Mouse (Mus musculus): ENCODE measurements around the gene Nhp2. TPM values are rescaled to one million over a fixed set of nuclear protein-coding genes. Genes with fewer than 3 reads are reported as not detected.

The Nhp2 gene
- polyA plus RNA-seq, 1 experiment from 2014 or later = 110 TPM

DNA sequence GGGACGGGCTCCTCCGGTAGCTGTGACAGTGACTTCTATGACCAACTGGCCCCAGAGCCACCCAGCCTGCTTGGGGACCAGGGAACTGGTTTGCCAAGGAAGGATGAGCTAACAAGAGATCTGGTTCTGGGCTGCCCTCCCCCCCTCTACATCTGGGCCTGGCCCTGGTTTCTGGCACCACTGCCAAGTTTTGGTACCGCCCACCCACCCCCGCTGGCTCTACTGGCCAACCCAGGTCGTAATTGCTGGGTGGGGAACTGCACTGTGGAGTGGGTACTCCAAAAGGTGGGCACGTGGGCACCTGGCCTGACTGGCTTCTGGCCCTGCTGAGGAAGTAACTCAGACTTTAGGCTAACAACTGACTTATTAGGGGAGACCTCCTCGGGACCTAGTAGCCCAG, 21.2 kb downstream of the Nhp2 start:
- H3K36me3 ChIP-seq = no peaks in the 10 kb centered on the region
- H3K9me3 ChIP-seq = no peaks in the 10 kb centered on the region
- H3K4me1 ChIP-seq (replicated peaks) = peaks cover 12% of the 10 kb centered on the region
- H3K27ac ChIP-seq = no peak overlapping the region
- H3K4me2 ChIP-seq (replicated peaks) = no peak overlapping the region
- 86% methylated on average over 7 of the region's 7 CpGs for WGBS
- ATAC-seq = no peak
- no peak overlapping the region for H3K4me3 ChIP-seq (replicated peaks)
- peaks cover 8% of the 10 kb centered on the region; the same call in 1 of the 2 replicates for H3K27me3 ChIP-seq
- H3K9ac ChIP-seq (replicated peaks) = no peak overlapping the region

DNA sequence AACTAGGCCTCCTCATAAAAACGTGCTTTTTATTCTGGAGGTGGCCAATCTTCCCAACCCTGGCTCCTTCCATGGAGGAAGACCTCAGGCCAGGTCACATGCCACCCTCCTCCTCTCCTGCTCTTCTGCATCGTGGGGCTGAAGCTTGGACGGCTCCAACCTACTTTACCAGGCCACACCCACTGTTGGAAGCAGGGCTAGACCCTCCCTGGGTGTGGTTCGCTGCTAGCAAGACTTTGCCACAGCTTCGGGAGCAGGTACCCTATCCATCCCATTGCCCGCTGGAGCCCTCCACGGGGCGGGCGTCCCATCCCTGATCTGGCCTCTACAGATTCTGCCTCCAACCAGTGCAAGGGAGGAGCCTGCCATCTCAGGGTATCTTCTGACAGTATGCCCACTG, 23.7 kb downstream of the Nhp2 start:
- no peak overlapping the region for H3K4me3 ChIP-seq (replicated peaks)
- H3K36me3 ChIP-seq = no peaks in the 10 kb centered on the region
- no peak for ATAC-seq
- no peak overlapping the region for H3K9ac ChIP-seq (replicated peaks)
- 84% methylated on average over 9 of the region's 9 CpGs for WGBS
- peaks cover 2% of the 10 kb centered on the region for H3K4me1 ChIP-seq (replicated peaks)
- H3K27me3 ChIP-seq = peaks cover 3% of the 10 kb centered on the region; the same call in 1 of the 2 replicates
- H3K9me3 ChIP-seq = no peaks in the 10 kb centered on the region
- H3K27ac ChIP-seq = no peak overlapping the region
- H3K4me2 ChIP-seq (replicated peaks) = no peak overlapping the region

DNA sequence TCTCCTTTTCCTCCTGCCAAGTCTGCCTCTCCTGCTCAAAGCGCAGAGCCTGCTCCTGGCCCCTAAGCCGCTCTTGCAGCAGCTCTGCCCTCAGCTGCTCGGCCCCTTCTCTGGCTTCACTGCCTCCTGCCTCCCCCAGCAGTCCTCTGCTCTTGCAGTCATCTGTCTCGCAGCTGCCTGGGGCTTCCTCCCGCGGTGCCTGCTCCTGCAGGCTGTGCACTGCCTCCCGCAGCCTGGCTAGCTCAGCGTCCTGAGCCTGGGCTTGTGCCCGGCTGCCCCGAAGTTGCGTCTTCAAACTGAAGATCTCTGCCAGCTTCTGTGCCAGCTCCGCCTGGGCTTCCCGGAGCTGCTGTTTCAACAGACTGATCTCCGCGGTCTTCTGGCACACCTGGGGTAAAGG, 24.2 kb downstream of the Nhp2 start:
- no peak overlapping the region for H3K4me2 ChIP-seq (replicated peaks)
- no peaks in the 10 kb centered on the region for H3K36me3 ChIP-seq
- H3K4me3 ChIP-seq (replicated peaks) = no peak overlapping the region
- H3K9ac ChIP-seq (replicated peaks) = no peak overlapping the region; the same call in 1 of the 2 replicates
- H3K4me1 ChIP-seq (replicated peaks) = peaks cover 7% of the 10 kb centered on the region
- H3K27me3 ChIP-seq = no peaks in the 10 kb centered on the region
- H3K27ac ChIP-seq = no peak overlapping the region
- ATAC-seq = no peak
- 60% methylated on average over 15 of the region's 15 CpGs for WGBS
- H3K9me3 ChIP-seq = no peaks in the 10 kb centered on the region

DNA sequence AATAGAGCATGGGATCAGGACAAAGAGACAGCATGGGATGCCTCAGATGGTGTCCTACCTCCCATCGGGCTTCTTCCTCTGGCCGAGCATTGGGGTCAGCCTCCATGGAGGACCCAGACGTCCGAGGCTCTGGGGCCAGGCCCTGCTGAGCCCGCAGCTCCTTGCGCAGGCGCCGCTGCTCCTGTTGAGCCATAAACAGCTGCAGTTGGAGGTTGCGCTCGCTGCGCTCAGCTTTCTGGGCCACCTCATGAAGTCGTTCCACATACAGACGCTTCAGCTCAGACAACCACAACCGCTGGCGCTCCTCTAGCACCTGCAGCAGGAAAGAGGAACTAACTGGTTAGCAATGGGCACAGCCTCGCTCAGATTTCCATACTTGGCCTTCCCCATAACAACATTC, 24.7 kb downstream of the Nhp2 start:
- Histone ChIP-seq H3K27ac (no peak overlapping the region), H3K36me3 (no peaks in the 10 kb centered on the region), H3K4me1 (replicated peaks) (peaks cover 11% of the 10 kb centered on the region), H3K4me3 (replicated peaks) (no peak overlapping the region), H3K9me3 (no peaks in the 10 kb centered on the region), H3K9ac (replicated peaks) (no peak overlapping the region; the same call in 1 of the 2 replicates), H3K4me2 (replicated peaks) (no peak overlapping the region), H3K27me3 (peaks cover 4% of the 10 kb centered on the region; the same call in 1 of the 2 replicates)
- no peak for ATAC-seq
- 74% methylated on average over 16 of the region's 16 CpGs for WGBS

DNA sequence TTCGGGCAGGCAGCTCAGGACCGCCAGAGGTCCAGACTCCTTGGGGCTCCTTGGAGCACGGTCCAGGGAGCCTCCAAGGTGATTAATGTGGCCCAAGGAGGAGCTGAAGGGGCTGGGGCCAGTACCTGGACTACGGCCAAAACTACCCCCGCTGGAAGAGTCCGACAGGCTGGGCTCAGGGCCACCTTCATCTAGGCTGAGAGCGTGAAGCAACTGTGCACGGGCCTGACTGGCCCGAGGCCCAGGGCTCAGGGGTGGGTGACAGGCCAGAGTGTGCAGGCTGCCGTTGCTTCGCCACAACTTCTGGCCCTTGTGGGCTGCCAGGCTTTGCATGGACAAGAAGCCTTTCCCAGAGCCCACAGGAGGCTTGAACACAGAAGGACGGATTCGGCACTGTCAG, 25.8 kb downstream of the Nhp2 start:
- WGBS = 92% methylated on average over 13 of the region's 13 CpGs

DNA sequence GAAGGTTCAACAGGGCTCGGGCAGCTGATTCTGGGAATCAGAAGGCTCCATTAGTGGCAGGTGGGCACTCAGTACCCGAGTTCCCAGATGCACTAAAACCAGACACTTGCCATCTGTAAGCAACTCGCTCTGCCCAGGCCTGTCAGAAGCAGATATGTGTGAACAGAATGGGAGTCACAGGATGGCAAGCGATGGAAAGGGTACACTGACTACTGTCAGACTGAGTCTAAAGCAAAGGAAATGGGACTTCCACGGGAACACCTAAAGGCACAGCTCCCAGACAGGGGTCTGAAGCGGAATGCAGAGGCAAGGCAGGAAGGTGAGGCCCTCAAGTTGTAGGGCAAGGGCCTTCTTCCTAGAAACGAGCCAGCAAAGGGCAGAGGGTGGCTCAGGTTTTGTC, 26.7 kb downstream of the Nhp2 start:
- no peak for ATAC-seq
- WGBS = 88% methylated on average over 7 of the region's 7 CpGs

More for the DNA sequence above, 25.8 kb downstream of the Nhp2 start:
- Histone ChIP-seq H3K4me3 (replicated peaks) (no peak overlapping the region), H3K27me3 (peaks cover 15% of the 10 kb centered on the region), H3K9ac (replicated peaks) (no peak overlapping the region), H3K4me2 (replicated peaks) (no peak overlapping the region), H3K36me3 (no peaks in the 10 kb centered on the region), H3K9me3 (no peaks in the 10 kb centered on the region), H3K4me1 (replicated peaks) (peaks cover 22% of the 10 kb centered on the region), H3K27ac (no peak overlapping the region)
- ATAC-seq = no peak

DNA sequence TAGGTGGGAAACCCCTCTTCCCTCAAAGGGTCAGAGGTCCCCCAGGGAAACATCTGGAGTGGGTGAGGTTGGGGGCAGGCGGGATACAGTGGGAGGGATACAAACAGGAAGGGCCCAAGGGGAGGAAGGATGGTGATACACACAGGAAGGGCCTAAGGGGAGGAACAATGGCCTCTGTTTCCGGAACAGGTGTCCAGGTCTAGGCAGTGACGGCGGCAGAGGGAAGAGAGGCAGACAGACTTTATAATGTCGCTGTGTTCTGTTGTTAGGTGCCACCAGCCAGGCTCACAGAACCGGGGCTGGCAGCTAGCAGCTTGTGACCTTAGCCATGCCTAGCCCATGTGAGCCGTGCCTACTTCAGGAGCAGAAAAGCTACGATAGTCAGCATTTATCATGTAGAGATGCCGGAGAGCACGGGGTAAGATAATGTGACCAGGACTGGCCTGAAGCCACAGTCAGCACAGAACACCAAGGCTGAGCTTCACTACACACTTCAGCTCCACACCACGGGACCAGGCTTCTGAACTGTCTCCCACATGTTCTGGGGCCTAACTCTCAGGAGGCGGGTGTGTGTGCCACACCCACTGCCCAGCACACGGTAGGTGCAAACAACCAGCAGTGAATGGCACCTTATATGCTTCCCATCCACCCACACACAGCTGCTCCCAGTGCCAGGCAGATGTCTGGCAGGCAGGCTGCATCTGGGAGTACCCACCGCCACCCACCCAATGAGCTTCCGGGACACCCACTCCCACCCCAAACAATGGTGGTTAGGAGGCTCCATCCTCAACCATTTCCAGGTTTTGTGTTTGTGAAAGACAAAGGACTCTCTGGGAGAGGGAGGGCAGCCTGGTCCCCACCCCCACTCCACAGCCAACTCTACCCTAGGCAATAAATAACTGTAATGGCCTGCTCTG, 27.5 kb downstream of the Nhp2 start:
- Histone ChIP-seq H3K9me3 (no peaks in the 10 kb centered on the region), H3K27me3 (peaks cover 24% of the 10 kb centered on the region), H3K4me3 (replicated peaks) (no peak overlapping the region), H3K9ac (replicated peaks) (no peak overlapping the region), H3K27ac (0 out of 2 replicates have a peak overlapping the region, but pooled peaks have one; percentile 26), H3K4me2 (replicated peaks) (no peak overlapping the region), H3K4me1 (replicated peaks) (peaks cover 31% of the 10 kb centered on the region), H3K36me3 (no peaks in the 10 kb centered on the region)
- no peak for ATAC-seq
- 81% methylated on average over 15 of the region's 15 CpGs for WGBS

More for the DNA sequence above, 26.7 kb downstream of the Nhp2 start:
- Histone ChIP-seq H3K4me2 (replicated peaks) (no peak overlapping the region), H3K4me3 (replicated peaks) (no peak overlapping the region), H3K9me3 (no peaks in the 10 kb centered on the region), H3K27me3 (peaks cover 22% of the 10 kb centered on the region), H3K36me3 (no peaks in the 10 kb centered on the region), H3K4me1 (replicated peaks) (peaks cover 31% of the 10 kb centered on the region), H3K27ac (no peak overlapping the region), H3K9ac (replicated peaks) (no peak overlapping the region)

DNA sequence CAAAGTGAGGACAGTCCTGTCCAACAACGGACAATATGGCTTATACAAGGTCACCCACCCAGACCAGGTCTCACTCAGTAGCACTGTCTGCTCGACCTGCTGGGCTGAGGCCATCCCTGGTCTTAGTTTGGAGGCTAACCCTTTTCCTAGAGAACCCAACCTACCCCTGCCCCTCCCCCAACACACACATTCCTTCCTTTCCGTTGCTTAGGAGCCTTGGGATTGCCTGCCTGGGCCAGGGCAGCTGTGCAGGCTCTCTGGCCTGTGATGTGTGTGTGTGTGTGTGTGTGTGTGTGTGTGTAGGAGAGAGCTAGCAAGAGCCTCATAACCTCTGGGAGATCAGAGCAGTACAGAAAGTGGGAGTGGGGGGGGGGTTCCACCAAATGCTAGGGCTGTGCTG, 29.0 kb downstream of the Nhp2 start:
- 4% methylated on average over 3 of the region's 3 CpGs for WGBS
- Histone ChIP-seq H3K27ac (no peak overlapping the region; the same call in 1 of the 2 replicates), H3K9ac (replicated peaks) (no peak overlapping the region), H3K27me3 (peaks cover 24% of the 10 kb centered on the region), H3K4me1 (replicated peaks) (peaks cover 31% of the 10 kb centered on the region), H3K9me3 (no peaks in the 10 kb centered on the region), H3K4me2 (replicated peaks) (peak overlapping the region; percentile 9; the same call in 1 of the 2 replicates), H3K4me3 (replicated peaks) (no peak overlapping the region), H3K36me3 (no peaks in the 10 kb centered on the region)
- ATAC-seq = peak; percentile 40

DNA sequence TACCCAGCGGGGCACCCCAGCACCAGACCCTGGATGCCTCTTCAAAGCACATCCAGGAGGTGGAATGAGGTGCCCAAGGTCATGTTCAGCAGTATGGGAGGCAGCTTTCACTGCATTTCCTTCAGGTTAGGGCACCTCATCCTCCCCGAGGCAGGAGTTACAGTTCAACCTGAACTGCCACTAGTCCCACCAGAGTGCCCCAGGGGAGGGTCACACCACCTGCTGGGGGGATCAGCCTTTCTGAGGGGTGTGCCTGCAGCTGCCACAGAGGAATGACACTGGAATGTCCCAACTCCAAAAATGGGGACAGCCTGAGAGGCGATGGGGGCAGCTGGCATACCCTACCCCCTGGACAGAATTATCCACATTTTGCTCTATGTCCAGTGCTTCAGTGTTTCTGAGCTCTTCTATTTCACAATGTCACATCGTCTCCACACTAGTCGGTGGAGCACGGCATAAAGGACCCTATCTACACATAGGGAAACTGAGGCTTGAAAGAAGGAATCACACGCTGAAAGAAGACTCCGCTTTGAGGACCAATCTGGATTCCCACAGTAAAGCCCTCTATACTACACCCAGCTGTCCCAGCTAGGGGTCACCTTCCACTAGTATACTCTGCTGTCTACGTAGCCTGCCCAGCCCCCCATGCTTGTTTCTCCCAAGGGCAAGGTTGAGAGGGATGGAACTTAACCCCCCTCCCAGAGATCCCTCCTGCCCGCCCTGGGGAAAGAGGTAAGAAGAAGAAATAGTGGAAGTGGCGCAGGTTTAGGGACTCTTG, 29.8 kb downstream of the Nhp2 start:
- Histone ChIP-seq H3K36me3 (no peaks in the 10 kb centered on the region), H3K4me1 (replicated peaks) (peaks cover 31% of the 10 kb centered on the region), H3K4me3 (replicated peaks) (peak overlapping the region; percentile 58), H3K9ac (replicated peaks) (peak overlapping the region; percentile 67; the same call in 1 of the 2 replicates), H3K4me2 (replicated peaks) (peak overlapping the region; percentile 90), H3K27ac (no peak overlapping the region; the same call in 1 of the 2 replicates), H3K27me3 (peaks cover 24% of the 10 kb centered on the region), H3K9me3 (no peaks in the 10 kb centered on the region)
- WGBS = 20% methylated on average over 11 of the region's 11 CpGs
- peak; percentile 22; the same call in 1 of the 2 replicates for ATAC-seq

DNA sequence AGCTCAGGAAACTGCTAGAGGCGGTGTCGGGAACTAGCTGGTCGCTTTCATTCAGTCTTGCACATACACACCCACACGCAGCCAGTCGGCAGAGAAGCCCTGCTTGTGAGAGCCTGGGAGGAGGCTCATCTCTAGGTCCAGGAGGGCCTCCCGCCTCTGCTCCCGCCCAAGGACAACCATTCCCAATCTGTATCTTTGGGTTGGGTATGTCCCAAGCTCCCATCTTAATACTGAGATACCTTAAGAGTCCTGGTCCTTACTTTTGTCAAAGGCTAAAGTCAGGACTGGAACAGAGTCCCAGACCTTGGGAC, 30.3 kb downstream of the Nhp2 start:
- H3K4me1 ChIP-seq (replicated peaks) = peaks cover 31% of the 10 kb centered on the region
- peak overlapping the region; percentile 90 for H3K4me2 ChIP-seq (replicated peaks)
- H3K4me3 ChIP-seq (replicated peaks) = peak overlapping the region; percentile 58
- peak overlapping the region; percentile 67; the same call in 1 of the 2 replicates for H3K9ac ChIP-seq (replicated peaks)
- H3K27me3 ChIP-seq = peaks cover 24% of the 10 kb centered on the region
- H3K36me3 ChIP-seq = no peaks in the 10 kb centered on the region
- WGBS = 5% methylated on average over 7 of the region's 7 CpGs
- no peak for ATAC-seq
- no peaks in the 10 kb centered on the region for H3K9me3 ChIP-seq
- H3K27ac ChIP-seq = no peak overlapping the region

DNA sequence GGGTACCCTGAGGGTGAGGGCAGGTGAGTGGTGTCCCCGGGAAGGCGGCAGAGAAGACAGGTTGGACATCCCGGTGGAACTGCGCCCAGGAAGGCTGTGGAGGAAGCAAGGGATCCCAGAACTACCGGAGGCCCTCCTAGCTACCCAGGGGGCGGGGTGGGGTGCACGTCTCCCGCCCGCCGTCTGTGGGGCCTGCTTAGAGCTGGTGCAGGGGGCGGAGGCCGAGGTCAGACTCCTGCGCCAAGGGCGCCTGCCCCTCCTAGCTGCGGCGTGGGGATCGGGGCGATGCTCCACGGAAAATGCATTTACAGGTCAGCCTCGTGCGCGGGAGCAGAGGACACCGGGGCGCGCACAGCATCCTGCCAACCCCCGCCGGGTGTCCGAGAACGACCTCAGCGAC, 30.7 kb downstream of the Nhp2 start:
- H3K4me2 ChIP-seq (replicated peaks) = peak overlapping the region; percentile 90
- 1% methylated on average over 30 of the region's 30 CpGs for WGBS

More for the DNA sequence above, 30.7 kb downstream of the Nhp2 start:
- peaks cover 31% of the 10 kb centered on the region for H3K4me1 ChIP-seq (replicated peaks)
- peak overlapping the region; percentile 67 for H3K9ac ChIP-seq (replicated peaks)
- no peak overlapping the region for H3K27ac ChIP-seq
- H3K9me3 ChIP-seq = no peaks in the 10 kb centered on the region
- ATAC-seq = no peak
- H3K4me3 ChIP-seq (replicated peaks) = peak overlapping the region; percentile 58
- peaks cover 24% of the 10 kb centered on the region for H3K27me3 ChIP-seq
- no peaks in the 10 kb centered on the region for H3K36me3 ChIP-seq
